Mouse (Mus musculus) spleen, adult 2 months (tissue): ENCODE results near the gene Mrpl27.

Experiments
- CTCF ChIP-seq: fragments of 200-500 bp; IDR thresholded peaks from 2 replicates; pipeline ENCODE4 v1.5.1; 2011; ENCODE audit warnings: mild to moderate bottlenecking, inconsistent platforms; ENCODE audit not compliant: insufficient read depth, insufficient read length, insufficient replicate concordance; ENCODE audit errors: extremely low read depth
- POLR2A ChIP-seq: fragments of 200-500 bp; IDR thresholded peaks from 2 replicates; pipeline ENCODE4 v1.6.1; 2011; ENCODE audit warnings: low read depth, low read length, inconsistent platforms

GRCm38 (mm10) chr11:94620766-94621457 lies 32.7 kb upstream of the Mrpl27 start:
- no peak for TF ChIP-seq POLR2A
- no peak for TF ChIP-seq CTCF
